Mouse (Mus musculus) monocyte, adult 5-6 weeks (primary cell): ENCODE data around the gene Ano6. TPM values are rescaled to one million over a fixed set of nuclear protein-coding genes. Genes with fewer than 3 reads are reported as not detected.
A peak's percentile ranks its signal among the peaks of the same experiment; 100 is the strongest.

Experiments
- ATAC-seq: fragments of 153-309, 156-312 bp; replicated peaks from 2 replicates; pipeline ENCODE4 v1.8.0; 2017; ENCODE audit warnings: mild to moderate bottlenecking; ENCODE audit not compliant: low TSS enrichment, insufficient number of reproducible peaks, severe bottlenecking, poor library complexity, low FRiP score
- total RNA-seq: library from RNA; stranded (forward); fragments of 200-1000, 200-491, 200-594 nt; gene quantifications from 3 replicates; pipeline ENCODE4 v1.2.3, GENCODE M21; 2017

Gene Ano6
- total RNA-seq, 1 experiment from 2014 or later, result 47.5 TPM

- no peak for ATAC-seq
Observed at GRCm38 (mm10) chr15:95935141-95935540, 144.5 kb downstream of the Ano6 start.

- ATAC-seq, result no peak
Observed at GRCm38 (mm10) chr15:95943470-95943869, 152.8 kb downstream of the Ano6 start.

- no peak for ATAC-seq
Observed at GRCm38 (mm10) chr15:95944299-95944698, 153.7 kb downstream of the Ano6 start.

- ATAC-seq, result no peak
Observed at GRCm38 (mm10) chr15:95945951-95946708, 155.5 kb downstream of the Ano6 start.

GRCm38 (mm10) chr15:95948411-95948810 is 157.8 kb downstream of the Ano6 start:
- ATAC-seq, result no peak

GRCm38 (mm10) chr15:95949336-95949735 is 158.7 kb downstream of the Ano6 start:
- no peak for ATAC-seq

GRCm38 (mm10) chr15:95951497-95951896 is 160.9 kb downstream of the Ano6 start:
- no peak for ATAC-seq

GRCm38 (mm10) chr15:95956692-95957091 is 166.0 kb downstream of the Ano6 start:
- no peak for ATAC-seq

- no peak for ATAC-seq
Observed at GRCm38 (mm10) chr15:95962411-95963123, 171.9 kb downstream of the Ano6 start.

GRCm38 (mm10) chr15:95963124-95963482 is 172.5 kb downstream of the Ano6 start:
- ATAC-seq, result 0 out of 2 replicates have a peak, but pooled peaks have one; percentile 25

- no peak for ATAC-seq
Observed at GRCm38 (mm10) chr15:95963533-95964250, 173.0 kb downstream of the Ano6 start.

- ATAC-seq, result no peak
Observed at GRCm38 (mm10) chr15:95964251-95964561, 173.6 kb downstream of the Ano6 start.

GRCm38 (mm10) chr15:95966979-95967378 is 176.3 kb downstream of the Ano6 start:
- no peak for ATAC-seq

GRCm38 (mm10) chr15:95967516-95968196 is 177.0 kb downstream of the Ano6 start:
- ATAC-seq, result no peak

- ATAC-seq, result no peak
Observed at GRCm38 (mm10) chr15:95969596-95969995, 179.0 kb downstream of the Ano6 start.

GRCm38 (mm10) chr15:95970176-95970575 is 179.5 kb downstream of the Ano6 start:
- no peak for ATAC-seq

- no peak for ATAC-seq
Observed at GRCm38 (mm10) chr15:95970691-95971090, 180.0 kb downstream of the Ano6 start.

- ATAC-seq, result no peak
Observed at GRCm38 (mm10) chr15:95971302-95971701, 180.7 kb downstream of the Ano6 start.

GRCm38 (mm10) chr15:95972156-95972555 is 181.5 kb downstream of the Ano6 start:
- ATAC-seq, result no peak
